Mouse (Mus musculus) ES-E14 (cell line): ENCODE measurements around the gene Cnot6. TPM values are rescaled to one million over a fixed set of nuclear protein-coding genes. Genes with fewer than 3 reads are reported as not detected.

Source experiments
- DNase-seq: peaks from one replicate; pipeline ENCODE4 v3.0.0-alpha.2; 2013; ENCODE audit warnings: low read depth, low spot score
- H3K27ac ChIP-seq: 2 replicates; pipeline ENCODE4 v1.5.1; 2012; ENCODE audit warnings: low read depth, mild to moderate bottlenecking, low read length, moderate library complexity, mixed read lengths; ENCODE audit not compliant: poor library complexity, insufficient read depth, severe bottlenecking
- H3K36me3 ChIP-seq: 2 replicates; pipeline ENCODE4 v1.6.1; 2012; ENCODE audit warnings: mild to moderate bottlenecking, low read length, moderate library complexity, mixed read lengths; ENCODE audit not compliant: control insufficient read depth, poor library complexity, insufficient read depth, severe bottlenecking
- H3K4me1 ChIP-seq, 2 experiments: fragments of 150-350 bp in 1 of 2; sonication (generic) in 1 of 2; 2 replicates each; pipeline ENCODE4 v1.6.1; 2012; ENCODE audit warnings: low read length in 2 of 2, mild to moderate bottlenecking in 1 of 2, mixed read lengths in 1 of 2; ENCODE audit not compliant: control insufficient read depth in 2 of 2, insufficient read depth in 2 of 2, poor library complexity in 1 of 2
- H3K4me3 ChIP-seq, 2 experiments: fragments of 150-350 bp in 1 of 2; sonication (generic) in 1 of 2; 2 replicates each; pipeline ENCODE4 v1.5.1; 2012; ENCODE audit warnings: low read length in 2 of 2, low read depth in 1 of 2, mild to moderate bottlenecking in 1 of 2, mixed read lengths in 1 of 2; ENCODE audit not compliant: insufficient read depth in 1 of 2, poor library complexity in 1 of 2, severe bottlenecking in 1 of 2
- H3K9ac ChIP-seq: 2 replicates; pipeline ENCODE4 v1.6.1; 2012; ENCODE audit warnings: low read depth, mild to moderate bottlenecking, low read length, mixed read lengths; ENCODE audit not compliant: poor library complexity, insufficient read depth, severe bottlenecking
- H3K9me3 ChIP-seq: fragments of 150-350 bp; sonication (generic); 2 replicates; pipeline ENCODE4 v1.6.1; 2012; ENCODE audit warnings: low read depth, mild to moderate bottlenecking, low read length; ENCODE audit not compliant: control insufficient read depth, insufficient read depth
- CHD2 ChIP-seq: IDR thresholded peaks from 2 replicates; pipeline ENCODE4 v1.6.1; 2014; ENCODE audit warnings: mild to moderate bottlenecking, low read depth, low read length, inconsistent platforms
- HCFC1 ChIP-seq: IDR thresholded peaks from 2 replicates; pipeline ENCODE4 v1.6.1; 2012; ENCODE audit warnings: low read length, inconsistent platforms, borderline replicate concordance; ENCODE audit not compliant: insufficient read depth
- MAFK ChIP-seq: IDR thresholded peaks from 2 replicates; pipeline ENCODE4 v1.6.1; 2014; ENCODE audit warnings: mild to moderate bottlenecking, low read depth, low read length, inconsistent platforms; ENCODE audit not compliant: insufficient read depth
- ZC3H11A ChIP-seq: IDR thresholded peaks from 2 replicates; pipeline ENCODE4 v1.6.1; 2012; ENCODE audit warnings: low read depth, mild to moderate bottlenecking, inconsistent platforms, low read length, borderline replicate concordance
- ZNF384 ChIP-seq: IDR thresholded peaks from 2 replicates; pipeline ENCODE4 v1.6.1; 2012; ENCODE audit warnings: low read depth, low read length, inconsistent platforms
- in situ Hi-C, 2 experiments: fragments of 600-800 bp; cut with MboI; formaldehyde crosslinking; loops; one replicate each; pipeline ENCODE4 v1.15.1; 2025; ENCODE audit warnings: low sequenced_read_pairs in 2 of 2, inconsistent platforms in 1 of 2; ENCODE audit not compliant: unreplicated experiment in 2 of 2
- total RNA-seq: library from RNA; depleted of rRNA; stranded (reverse); fragments of 300-350 nt; gene quantifications from 2 replicates; pipeline ENCODE4 v1.2.3, GENCODE M21; 2012

Gene Cnot6
- total RNA-seq, 1 experiment: 45.8 TPM

DNA sequence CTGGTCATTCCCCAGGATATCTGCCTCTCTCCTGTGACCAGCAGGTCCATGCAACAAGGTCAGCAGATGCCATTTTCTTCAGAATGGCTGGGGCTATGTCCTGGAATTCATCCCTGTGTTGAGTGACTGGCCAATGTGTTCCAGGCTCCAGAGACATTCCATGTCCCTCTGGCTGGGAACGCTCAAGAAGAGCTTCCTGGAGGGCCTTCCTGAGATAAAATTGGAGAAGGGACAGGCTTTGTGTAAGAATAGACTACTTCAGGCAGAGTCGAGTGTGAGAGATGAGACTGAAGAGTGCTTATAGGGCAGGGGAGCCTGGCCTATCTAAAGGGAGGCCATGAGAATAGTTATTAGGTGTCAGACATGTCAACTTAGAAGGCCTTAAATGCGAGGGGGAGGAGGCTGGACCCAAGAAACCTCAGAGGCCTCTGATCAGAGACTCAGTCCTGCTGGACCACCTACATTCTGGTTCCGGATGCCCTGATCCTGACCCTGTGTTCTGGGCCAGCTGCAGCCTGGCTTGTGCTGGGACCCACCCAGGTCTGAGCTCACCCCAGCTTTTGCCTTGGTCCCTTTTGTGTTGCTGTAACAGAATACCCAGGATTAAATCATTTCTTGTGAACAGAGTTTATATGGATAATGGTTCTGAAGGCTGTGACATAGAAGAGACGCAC, 17.9 kb upstream of the Cnot6 start:
- DNase-seq: no peak
- Histone ChIP-seq H3K9ac (no peak overlapping the region), H3K36me3 (no peaks in the 10 kb centered on the region), H3K27ac (no peak overlapping the region), H3K9me3 (no peaks in the 10 kb centered on the region), H3K4me1 (peaks cover 0 to 3% of the 10 kb centered on the region in 2 experiments; a peak in 1 of 4 replicates), H3K4me3 (no peak overlapping the region)
- no peak for TF ChIP-seq ZC3H11A
- no peak for TF ChIP-seq CHD2
- in situ Hi-C loops: loop anchor here in 1 of 2 experiments (10.0 kb wide), 1 partner anchor 134 kb away; no protein-coding TSS in a partner anchor

DNA sequence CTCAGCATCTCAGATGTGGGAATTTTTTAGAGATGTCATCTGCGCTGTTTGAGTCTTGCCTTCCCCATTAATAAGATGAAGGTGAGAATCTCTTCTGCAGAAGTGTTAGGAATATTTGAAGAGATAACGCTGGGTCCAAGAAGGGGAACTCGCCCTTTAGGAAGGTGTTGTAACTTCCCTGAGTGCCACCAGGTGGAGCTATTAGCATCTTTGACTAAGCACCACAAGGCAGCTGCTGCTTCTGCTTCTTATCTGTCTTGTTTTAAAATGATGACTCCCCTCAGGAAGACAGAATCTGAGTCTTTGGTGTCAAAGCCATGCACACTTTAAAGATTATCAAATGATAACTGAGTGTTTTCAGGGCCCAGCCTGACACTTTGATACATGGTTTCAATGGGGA, 15.4 kb upstream of the Cnot6 start:
- no peaks in the 10 kb centered on the region for H3K9me3 ChIP-seq
- peak; percentile 79; the same call in 1 of the 2 replicates for TF ChIP-seq ZC3H11A
- no peak for TF ChIP-seq CHD2
- no peaks in the 10 kb centered on the region for H3K36me3 ChIP-seq
- in situ Hi-C loops: no loop called here
- no peak overlapping the region for H3K27ac ChIP-seq
- H3K9ac ChIP-seq: no peak overlapping the region
- H3K4me1 ChIP-seq: no peaks in the 10 kb centered on the region
- no peak for DNase-seq
- H3K4me3 ChIP-seq: no peak overlapping the region

DNA sequence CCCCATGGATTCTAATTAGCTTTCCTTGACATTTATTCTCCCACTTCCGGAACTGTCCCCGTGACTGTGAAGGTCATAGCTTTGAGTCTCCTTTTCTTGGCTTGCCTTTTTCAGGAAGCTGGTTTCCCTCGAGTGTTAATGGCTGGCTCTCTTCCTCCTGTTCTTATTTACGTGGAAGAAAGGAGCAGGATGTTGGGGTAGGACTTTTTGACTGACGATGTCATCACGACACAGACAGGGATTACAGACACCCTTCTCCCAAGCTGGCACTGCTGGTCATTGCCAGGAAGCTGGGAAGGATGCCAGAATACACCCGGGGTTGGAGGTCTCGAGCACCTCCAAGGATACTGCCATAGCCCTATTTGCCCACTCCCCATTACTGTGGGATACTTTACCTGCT, 14.3 kb upstream of the Cnot6 start:
- Histone ChIP-seq H3K9me3 (no peaks in the 10 kb centered on the region), H3K36me3 (no peaks in the 10 kb centered on the region), H3K27ac (no peak overlapping the region), H3K4me1 (no peaks in the 10 kb centered on the region), H3K9ac (no peak overlapping the region), H3K4me3 (no peak overlapping the region)
- in situ Hi-C loops: no loop called here
- DNase-seq: no peak
- TF ChIP-seq ZNF384 (no peak), HCFC1 (no peak), ZC3H11A (no peak), MAFK (no peak), CHD2 (no peak)

DNA sequence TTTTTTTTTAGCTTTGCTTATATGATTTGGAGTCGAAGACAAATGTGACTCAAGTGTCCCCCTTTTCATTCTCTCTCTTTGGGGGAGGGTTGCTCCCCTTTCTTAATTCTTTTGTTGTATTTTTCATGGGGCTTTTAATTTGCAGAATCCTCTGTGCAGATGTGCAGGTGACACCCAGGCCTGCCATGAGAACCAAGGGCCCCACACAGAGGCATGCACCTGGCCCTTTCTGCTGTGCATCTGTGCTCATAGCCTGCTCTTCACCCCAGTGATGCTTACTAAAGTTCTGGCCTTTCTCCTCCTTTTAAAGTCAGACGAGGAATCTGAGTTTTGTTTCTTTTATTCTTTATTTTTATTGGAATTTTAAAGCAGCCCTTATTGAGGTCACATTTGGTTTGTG, 12.2 kb upstream of the Cnot6 start:
- in situ Hi-C loops: no loop called here
- no peak overlapping the region for H3K9ac ChIP-seq
- H3K36me3 ChIP-seq: no peaks in the 10 kb centered on the region
- H3K4me3 ChIP-seq: no peak overlapping the region
- no peaks in the 10 kb centered on the region for H3K9me3 ChIP-seq
- DNase-seq: no peak
- H3K4me1 ChIP-seq: no peaks in the 10 kb centered on the region
- TF ChIP-seq CHD2 (no peak), ZNF384 (no peak), HCFC1 (no peak), ZC3H11A (no peak), MAFK (no peak)
- H3K27ac ChIP-seq: no peak overlapping the region

DNA sequence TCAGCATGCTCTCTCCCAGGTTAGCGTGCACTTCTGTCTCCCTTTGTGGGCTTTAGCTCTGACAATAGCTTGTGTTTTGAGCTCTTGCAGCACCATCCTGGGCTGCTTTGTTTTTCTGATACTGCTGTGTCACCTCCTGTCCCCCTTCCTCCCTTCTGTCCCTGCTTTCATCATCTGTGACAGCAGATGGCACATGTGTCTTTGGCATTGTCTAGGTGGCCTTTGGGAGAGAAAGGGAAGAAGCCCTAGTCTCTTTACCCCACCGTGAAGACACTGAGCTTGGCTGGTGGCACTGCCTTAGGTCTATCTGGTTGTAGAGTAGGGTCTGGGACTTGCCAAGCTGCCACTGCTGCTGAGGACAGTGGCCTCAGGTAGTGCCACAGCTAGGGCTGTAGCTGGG, 10.8 kb upstream of the Cnot6 start:
- Histone ChIP-seq H3K4me3 (no peak overlapping the region), H3K9ac (no peak overlapping the region), H3K4me1 (no peaks in the 10 kb centered on the region), H3K9me3 (no peaks in the 10 kb centered on the region), H3K27ac (no peak overlapping the region), H3K36me3 (no peaks in the 10 kb centered on the region)
- no peak for DNase-seq
- TF ChIP-seq ZC3H11A (no peak), ZNF384 (no peak), CHD2 (no peak), MAFK (no peak), HCFC1 (no peak)
- in situ Hi-C loops: no loop called here
